ENCODE assay signal across 30 mouse cellular contexts in genomic region chr9:101990836-101991235, GRCm38 (mm10).
DNase-seq lines count a peak whose midpoint lies in the region; ATAC-seq and TF ChIP-seq lines count a peak whose summit lies in the region.
"Had no signal": no experiment of that assay in that cellular context is flagged by ENCODE, and none has a peak within 500 bp of the region (broad histone marks: within the 10 kb centered on the region; RNA-seq: fewer than 3 reads in every experiment).

No protein-coding gene starts in this region.

- H3K9me3 ChIP-seq in forebrain, embryonic 16.5 days (ENCODE audit: control insufficient read depth, low read length): no peaks in the 10 kb centered on the region
- H3K9me3 ChIP-seq in forebrain, embryonic 10.5 days: no peaks in the 10 kb centered on the region
- H3K9me3 ChIP-seq: embryonic facial prominence, embryonic 15.5 days; heart, embryonic 13.5 days; hindbrain, embryonic 15.5 days; kidney, embryonic 15.5 days; limb, embryonic 13.5 days; midbrain, embryonic 13.5 days; neural tube, embryonic 13.5 days had no signal

- no peak for DNase-seq in forebrain, embryonic 10.5 days (ENCODE audit: extremely low spot score, low spot score)
- peak; percentile 15 for DNase-seq in layer of hippocampus, adult 9-10 months (ENCODE audit: low spot score)
- DNase-seq in layer of hippocampus, postnatal 36 days: no peak
- DNase-seq in testis, postnatal 10 days (ENCODE audit: low spot score): no peak
- no peak for DNase-seq in cerebellum, postnatal 10 days
- DNase-seq: adrenal gland, postnatal 14 days; cerebellum, adult 18-20 months; cerebellum, postnatal 14 days; gastrocnemius, postnatal 10 days; heart, postnatal 10 days; kidney, adult 11 months; kidney, postnatal 25 days; lung, adult 18-20 months; lung, postnatal 4 days; thymus, postnatal 14 days had no signal

- ATAC-seq in forebrain, embryonic 16.5 days: 0 out of 2 replicates have a peak, but pooled peaks have one; percentile 52
- ATAC-seq: forebrain, embryonic 14.5 days; inflammation-experienced regulatory T-cells, adult 6 months; lung, postnatal 0 days; midbrain, embryonic 13.5 days had no signal

- TF ChIP-seq POLR2A in testis, adult 2 months (IDR thresholded peaks at IDR 0.05; ENCODE audit: control insufficient read depth, low read depth, low read length): no peak

- H3K27ac ChIP-seq in forebrain, embryonic 16.5 days (ENCODE audit: low read length): no peak overlapping the region
- no peak overlapping the region for H3K27ac ChIP-seq in forebrain, embryonic 10.5 days
- no peak overlapping the region for H3K27ac ChIP-seq in testis, adult 2 months (ENCODE audit: control insufficient read depth, insufficient read depth, low read depth, low read length)
- H3K27ac ChIP-seq: embryonic facial prominence, embryonic 15.5 days; heart, embryonic 13.5 days; hindbrain, embryonic 15.5 days; kidney, embryonic 15.5 days; limb, embryonic 13.5 days; midbrain, embryonic 13.5 days; neural tube, embryonic 13.5 days had no signal

- no peak overlapping the region for H3K9ac ChIP-seq in forebrain, embryonic 16.5 days (replicated peaks; ENCODE audit: low read depth, low read length)
- H3K9ac ChIP-seq: embryonic facial prominence, embryonic 15.5 days; heart, embryonic 13.5 days; hindbrain, embryonic 15.5 days; kidney, embryonic 15.5 days; limb, embryonic 13.5 days; midbrain, embryonic 13.5 days; neural tube, embryonic 13.5 days had no signal

- no peak for TF ChIP-seq CTCF in testis, adult 2 months (IDR thresholded peaks at IDR 0.05; ENCODE audit: control insufficient read depth, insufficient read depth, insufficient replicate concordance, low read depth, low read length)

- H3K4me2 ChIP-seq in forebrain, embryonic 16.5 days (ENCODE audit: low read length): no peak overlapping the region
- H3K4me2 ChIP-seq: embryonic facial prominence, embryonic 15.5 days; heart, embryonic 13.5 days; hindbrain, embryonic 15.5 days; kidney, embryonic 15.5 days; limb, embryonic 13.5 days; liver, embryonic 11.5 days; midbrain, embryonic 13.5 days; neural tube, embryonic 13.5 days had no signal

- no peaks in the 10 kb centered on the region for H3K36me3 ChIP-seq in forebrain, embryonic 16.5 days (ENCODE audit: control insufficient read depth, insufficient read depth)
- no peaks in the 10 kb centered on the region; the same call in 1 of the 2 replicates for H3K36me3 ChIP-seq in forebrain, embryonic 10.5 days (replicated peaks)
- no peaks in the 10 kb centered on the region for H3K36me3 ChIP-seq in testis, adult 2 months (ENCODE audit: control insufficient read depth, insufficient read depth, low read length)
- H3K36me3 ChIP-seq: embryonic facial prominence, embryonic 15.5 days; G1E; heart, embryonic 13.5 days; kidney, embryonic 15.5 days; limb, embryonic 13.5 days had no signal

- H3K4me1 ChIP-seq in forebrain, embryonic 16.5 days (replicated peaks; ENCODE audit: control insufficient read depth, insufficient read depth, low read length): no peaks in the 10 kb centered on the region
- H3K4me1 ChIP-seq in forebrain, embryonic 10.5 days: no peaks in the 10 kb centered on the region
- no peaks in the 10 kb centered on the region for H3K4me1 ChIP-seq in testis, adult 2 months (ENCODE audit: control insufficient read depth, insufficient read depth, low read length)
- H3K4me1 ChIP-seq: embryonic facial prominence, embryonic 15.5 days; kidney, embryonic 15.5 days; limb, embryonic 13.5 days had no signal

- H3K27me3 ChIP-seq in forebrain, embryonic 16.5 days (replicated peaks; ENCODE audit: control insufficient read depth, insufficient read depth, low read length): no peaks in the 10 kb centered on the region
- H3K27me3 ChIP-seq in forebrain, embryonic 10.5 days (ENCODE audit: poor library complexity, severe bottlenecking): no peaks in the 10 kb centered on the region
- no peaks in the 10 kb centered on the region for H3K27me3 ChIP-seq in testis, adult 2 months (ENCODE audit: control insufficient read depth, insufficient read depth, low read length)
- H3K27me3 ChIP-seq: CH12.LX; embryonic facial prominence, embryonic 15.5 days; hindbrain, embryonic 15.5 days; kidney, embryonic 15.5 days; limb, embryonic 13.5 days; midbrain, embryonic 13.5 days; neural tube, embryonic 13.5 days had no signal

- 52% methylated on average over 12 of the region's 12 CpGs for WGBS in forebrain, embryonic 16.5 days
- 91% methylated on average over 12 of the region's 12 CpGs for WGBS in forebrain, embryonic 10.5 days

- no peak overlapping the region for H3K4me3 ChIP-seq in forebrain, embryonic 16.5 days (replicated peaks; ENCODE audit: low read length)
- no peak overlapping the region for H3K4me3 ChIP-seq in forebrain, embryonic 10.5 days
- peak overlapping the region; percentile 37 for H3K4me3 ChIP-seq in testis, adult 2 months (ENCODE audit: control insufficient read depth, low read depth, low read length)
- H3K4me3 ChIP-seq: embryonic facial prominence, embryonic 15.5 days; heart, embryonic 13.5 days; hindbrain, embryonic 15.5 days; kidney, embryonic 15.5 days; limb, embryonic 13.5 days; midbrain, embryonic 13.5 days; neural tube, embryonic 13.5 days had no signal
